Mouse (Mus musculus): Measurements from ENCODE around the gene Bdnf.
A peak's percentile ranks its signal among the peaks of the same experiment; 100 is the strongest.

The Bdnf gene

GRCm38 (mm10) chr2:109674532-109674931 lies at the start of gene Bdnf:
Gene Bdnf (plus strand): TSS chr2:109674700.
- DNase-seq = peak in 1 of 2 experiments; percentile 30

DNA sequence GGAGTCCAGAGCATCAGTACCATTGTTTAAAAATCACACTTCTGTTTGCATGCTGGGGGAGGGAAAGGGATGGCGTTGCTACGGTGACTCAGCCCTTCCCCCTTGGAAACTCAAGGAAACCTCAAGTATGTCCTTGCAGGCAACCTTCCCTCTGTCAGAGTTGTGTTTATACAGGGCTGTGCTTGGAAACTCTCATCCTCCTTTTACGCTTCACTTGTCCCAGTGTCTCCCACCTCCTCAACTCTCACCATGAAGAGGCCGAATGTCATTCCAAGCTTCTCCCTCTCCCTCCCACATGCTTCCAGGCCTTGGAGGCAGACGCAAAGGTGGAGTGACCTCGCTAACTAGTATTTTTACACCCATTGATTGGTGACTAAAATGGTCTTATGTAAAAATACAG lies 47.6 kb upstream of the Bdnf start:
- no peak for DNase-seq

DNA sequence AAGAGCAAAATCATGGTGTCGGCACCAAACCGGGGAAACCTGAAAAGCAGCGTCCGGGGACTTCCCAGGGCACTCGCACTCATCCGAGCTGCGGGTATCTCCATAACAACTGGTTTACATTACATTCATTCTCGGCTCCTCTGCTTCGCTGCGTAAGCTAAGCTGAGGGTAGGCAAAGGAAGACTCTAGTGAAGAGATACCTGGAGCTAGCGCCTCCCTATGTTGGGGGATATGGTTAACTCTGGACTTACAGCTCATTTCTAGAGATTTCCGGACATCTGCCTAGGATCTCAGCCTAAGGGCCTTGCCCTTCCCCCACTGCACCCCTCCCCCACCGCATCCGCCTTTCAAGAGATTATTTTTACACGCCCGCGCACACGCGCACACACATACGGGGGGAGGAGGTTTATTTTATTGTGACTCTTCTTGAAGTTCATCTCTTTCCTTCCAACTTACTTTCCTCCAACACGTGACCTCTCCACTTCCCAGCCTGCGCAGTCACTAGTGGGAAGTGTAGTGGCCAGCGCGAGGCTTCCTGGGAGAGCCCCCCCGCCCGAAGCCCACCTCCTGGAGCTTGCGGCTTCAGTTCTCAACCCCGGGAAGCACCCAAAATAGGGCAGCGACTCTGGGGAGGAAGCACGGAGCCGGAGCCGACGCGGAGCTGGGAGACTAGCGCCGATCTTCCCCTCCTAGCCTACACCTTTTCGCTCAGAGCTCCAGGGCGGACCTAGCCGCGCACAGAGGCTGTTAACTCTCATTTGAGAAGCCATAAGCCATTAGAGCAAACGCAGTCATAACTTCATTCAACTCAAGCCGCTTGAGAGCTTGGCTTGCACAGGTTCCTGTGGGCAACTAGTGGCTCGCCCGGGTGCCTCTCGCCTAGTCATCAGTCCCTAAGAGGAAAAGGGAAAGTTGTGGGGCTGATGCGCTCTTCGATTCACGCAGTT lies 718 bp upstream of the Bdnf start:
- peak; percentile 36 to 45 for DNase-seq

DNA sequence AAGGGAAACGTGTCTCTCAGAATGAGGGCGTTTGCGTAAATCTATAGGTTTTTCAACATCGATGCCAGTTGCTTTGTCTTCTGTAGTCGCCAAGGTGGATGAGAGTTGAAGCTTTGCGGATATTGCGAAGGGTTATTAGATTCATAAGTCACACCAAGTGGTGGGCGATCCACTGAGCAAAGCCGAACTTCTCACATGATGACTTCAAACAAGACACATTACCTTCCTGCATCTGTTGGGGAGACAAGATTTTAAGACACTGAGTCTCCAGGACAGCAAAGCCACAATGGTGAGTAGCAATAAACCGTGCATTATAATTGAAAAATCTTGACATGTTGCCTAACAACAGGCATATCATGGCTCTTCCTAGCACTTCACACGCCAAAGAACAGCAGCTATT lies 551 bp downstream of the Bdnf start:
- no peak for DNase-seq

GRCm38 (mm10) chr2:109675973-109676617 lies 1.6 kb downstream of the Bdnf start:
- DNase-seq = peak; percentile 58 to 66

DNA sequence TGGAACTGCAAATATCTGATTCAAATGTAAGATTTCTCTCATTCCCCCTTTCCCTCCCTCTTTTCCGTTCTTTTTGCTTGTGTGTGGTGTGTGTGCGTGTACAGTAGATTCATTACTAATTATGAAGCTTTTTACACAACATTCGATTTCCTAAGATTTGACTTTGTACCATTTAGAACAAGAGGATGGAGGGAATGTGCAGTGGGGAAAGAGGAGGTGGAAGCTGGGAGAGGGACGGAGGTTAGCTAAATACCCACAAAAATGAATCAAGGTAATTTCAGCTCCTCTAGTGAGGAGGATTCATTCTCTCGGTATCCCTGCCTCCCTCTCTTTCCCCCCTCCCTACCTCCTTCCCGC lies 2.1 kb downstream of the Bdnf start:
- no peak for DNase-seq

DNA sequence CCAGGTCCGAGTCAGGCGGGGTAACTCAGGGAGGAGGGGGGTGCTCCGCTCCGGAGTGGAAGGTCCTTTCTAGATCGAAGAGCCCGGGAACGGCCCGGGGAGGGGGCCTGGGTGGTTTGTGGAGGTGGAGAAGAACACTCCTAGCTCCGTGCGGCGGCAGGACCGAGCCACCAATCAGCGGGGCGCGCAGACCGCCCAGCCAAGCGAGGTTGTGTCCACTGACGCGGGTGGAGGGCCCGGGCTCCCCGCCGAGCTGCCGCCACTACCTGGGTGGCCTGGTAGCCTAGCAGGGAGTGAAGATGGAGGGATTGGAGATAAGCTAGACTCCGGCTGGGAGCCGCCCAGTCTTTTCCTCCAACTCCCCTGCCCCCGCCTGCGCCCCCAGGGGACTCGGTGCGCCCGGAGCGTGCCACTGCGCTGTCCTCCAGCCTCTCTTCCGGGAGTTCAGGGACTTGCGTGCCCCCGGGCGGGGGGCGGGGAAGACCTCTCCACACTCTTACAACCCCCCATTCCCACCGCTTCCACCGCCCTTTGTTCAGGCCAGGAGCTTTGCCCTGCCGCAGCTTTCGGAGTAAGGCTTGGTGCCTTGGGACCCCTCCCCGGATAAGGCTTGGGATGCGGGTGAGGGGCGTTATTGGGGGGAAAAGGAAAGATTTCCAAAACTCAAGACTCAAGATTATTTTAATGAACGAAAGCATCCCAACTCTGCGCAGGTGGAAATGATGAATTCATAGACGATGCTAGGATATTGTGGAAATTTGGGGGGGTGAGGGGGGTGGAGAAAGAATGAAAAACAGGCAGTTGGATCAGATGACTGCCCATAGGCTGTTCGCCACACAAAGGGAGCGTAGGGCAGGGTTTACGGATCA lies 3.0 kb downstream of the Bdnf start:
- peak; percentile 73 to 79 for DNase-seq

DNA sequence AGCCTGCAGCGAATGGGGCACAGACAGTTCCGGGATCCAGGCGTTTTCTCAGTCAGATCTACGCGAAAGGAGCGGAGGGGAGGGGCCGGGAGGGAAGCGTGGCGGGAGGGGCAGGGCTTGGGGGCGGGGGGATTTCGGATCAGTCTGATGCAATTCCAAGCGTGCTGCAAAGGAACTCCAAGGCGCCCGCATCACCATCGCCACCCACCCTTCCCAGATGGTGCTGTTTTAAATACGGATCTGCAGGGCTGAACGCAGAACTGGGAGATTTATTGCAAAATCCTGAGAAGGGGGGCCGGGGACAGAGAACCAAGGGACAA lies 3.5 kb downstream of the Bdnf start:
- peak; percentile 88 to 89 for DNase-seq

DNA sequence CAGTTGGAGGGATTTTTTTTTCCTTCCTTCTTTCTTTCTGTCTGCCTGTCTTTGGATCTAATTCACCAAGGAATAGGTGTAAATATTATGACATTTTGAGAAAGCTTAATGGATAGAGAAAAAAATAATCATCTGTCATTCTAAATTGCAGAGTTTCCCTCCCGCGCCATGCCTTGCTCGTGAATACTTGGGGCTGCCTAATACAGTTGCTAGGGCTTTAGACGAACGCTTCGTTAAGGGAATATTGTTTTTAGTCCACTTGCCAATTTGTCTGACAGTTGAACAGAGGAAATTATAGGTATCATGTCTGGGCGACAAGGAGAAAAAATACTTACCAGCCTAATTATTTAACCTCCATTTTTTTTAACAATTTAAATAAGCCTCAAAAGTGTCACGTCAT lies 4.0 kb downstream of the Bdnf start:
- DNase-seq = no peak

- no peak for DNase-seq
Observed at GRCm38 (mm10) chr2:109679446-109679845, 4.9 kb downstream of the Bdnf start.

- no peak for DNase-seq
Observed at GRCm38 (mm10) chr2:109681071-109681470, 6.6 kb downstream of the Bdnf start.

DNA sequence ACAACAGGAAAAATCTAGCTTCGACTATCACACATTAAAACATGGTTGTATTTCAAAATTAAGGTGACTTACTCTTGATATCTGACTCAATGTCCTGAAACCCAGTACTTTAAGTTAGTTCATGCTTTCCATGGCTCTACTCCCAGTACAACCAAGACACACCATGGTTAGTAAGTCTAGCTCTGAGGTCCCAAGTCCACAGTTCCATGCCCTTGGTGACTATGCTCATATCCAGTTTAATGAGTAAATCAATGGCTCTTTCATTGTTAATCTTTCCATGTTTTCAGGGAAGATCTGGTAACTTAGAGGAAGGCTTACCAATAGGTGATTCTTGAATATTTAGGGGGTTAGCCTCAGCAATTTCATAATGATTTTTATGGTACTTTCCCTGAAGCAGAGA lies 14.2 kb downstream of the Bdnf start:
- DNase-seq = no peak

GRCm38 (mm10) chr2:109692266-109693177 lies 18.0 kb downstream of the Bdnf start:
- DNase-seq = peak; percentile 62 to 65

GRCm38 (mm10) chr2:109693178-109694115 lies 18.9 kb downstream of the Bdnf start:
- peak; percentile 62 to 66 for DNase-seq

GRCm38 (mm10) chr2:109694116-109694837 lies 19.8 kb downstream of the Bdnf start:
- peak; percentile 14 to 35 for DNase-seq

- peak; percentile 91 to 94 for DNase-seq
Observed at GRCm38 (mm10) chr2:109694838-109695225, 20.3 kb downstream of the Bdnf start.

- no peak for DNase-seq
Observed at GRCm38 (mm10) chr2:109697151-109697550, 22.7 kb downstream of the Bdnf start.

GRCm38 (mm10) chr2:109700291-109700690 lies 25.8 kb downstream of the Bdnf start:
- peak; percentile 9 to 22 for DNase-seq

GRCm38 (mm10) chr2:109703588-109703987 lies 29.1 kb downstream of the Bdnf start:
- no peak for DNase-seq

- DNase-seq = no peak
Observed at GRCm38 (mm10) chr2:109704053-109704452, 29.6 kb downstream of the Bdnf start.
